Mouse (Mus musculus) stomach, postnatal 0 days (tissue): ENCODE measurements at regions not wholly inside any gene's neighbourhood (a gene's known extent, or its start where the extent isn't known, plus 50 kb on each side); places are given as distances from the start of the nearest gene placed in this dataset.

Experiments
- CTCF ChIP-seq: IDR thresholded peaks from 2 replicates; pipeline ENCODE4 v1.5.1; 2016; ENCODE audit warnings: antibody characterized with exemption, low read depth, mild to moderate bottlenecking, moderate library complexity
- EP300 ChIP-seq: optimal IDR thresholded peaks from 2 replicates; pipeline ENCODE3; 2016; ENCODE audit warnings: antibody characterized with exemption

- no peak for TF ChIP-seq EP300
- TF ChIP-seq CTCF, result no peak
These were observed 108.9 kb downstream of the Rpl10-ps3 start for GRCm38 (mm10) chr9:50235908-50236307.
